Mouse (Mus musculus) mature B cell (primary cell): ENCODE results near the gene Dnah3.

ENCODE experiments used
- in situ Hi-C: fragments of 300-500 bp; cut with MboI; formaldehyde crosslinking; loops from 2 replicates; pipeline ENCODE4 v1.14.3; 2019

Gene Dnah3

GRCm38 (mm10) chr7:120054016-120054415 is 41.1 kb downstream of the Dnah3 start:
- in situ Hi-C loops, result no loop called here

- in situ Hi-C loops, result no loop called here
These were observed 44.6 kb downstream of the Dnah3 start for GRCm38 (mm10) chr7:120050447-120050846.

- in situ Hi-C loops, result no loop called here
These were observed 51.1 kb downstream of the Dnah3 start for GRCm38 (mm10) chr7:120043990-120044389.

GRCm38 (mm10) chr7:120036422-120036821 is 58.7 kb downstream of the Dnah3 start:
- in situ Hi-C loops, result no loop called here

GRCm38 (mm10) chr7:120034996-120035395 is 60.1 kb downstream of the Dnah3 start:
- in situ Hi-C loops, result no loop called here

GRCm38 (mm10) chr7:120034566-120034965 is 60.5 kb downstream of the Dnah3 start:
- in situ Hi-C loops, result no loop called here

GRCm38 (mm10) chr7:120028669-120029068 is 66.4 kb downstream of the Dnah3 start:
- in situ Hi-C loops, result no loop called here

- in situ Hi-C loops, result no loop called here
These were observed 98.0 kb downstream of the Dnah3 start for GRCm38 (mm10) chr7:119997066-119997465.

GRCm38 (mm10) chr7:119985279-119985912 is 109.7 kb downstream of the Dnah3 start:
- in situ Hi-C loops, result no loop called here

GRCm38 (mm10) chr7:119980170-119980569 is 114.9 kb downstream of the Dnah3 start:
- in situ Hi-C loops, result no loop called here

- in situ Hi-C loops, result no loop called here
These were observed 116.5 kb downstream of the Dnah3 start for GRCm38 (mm10) chr7:119978576-119978975.

- in situ Hi-C loops, result no loop called here
These were observed 117.5 kb downstream of the Dnah3 start for GRCm38 (mm10) chr7:119977574-119977973.

GRCm38 (mm10) chr7:119976256-119976655 is 118.8 kb downstream of the Dnah3 start:
- in situ Hi-C loops, result no loop called here

GRCm38 (mm10) chr7:119974214-119974613 is 120.9 kb downstream of the Dnah3 start:
- in situ Hi-C loops, result no loop called here

- in situ Hi-C loops, result no loop called here
These were observed 125.8 kb downstream of the Dnah3 start for GRCm38 (mm10) chr7:119969320-119969719.

- in situ Hi-C loops, result no loop called here
These were observed 129.3 kb downstream of the Dnah3 start for GRCm38 (mm10) chr7:119965651-119966395.

- in situ Hi-C loops, result no loop called here
These were observed 129.9 kb downstream of the Dnah3 start for GRCm38 (mm10) chr7:119965205-119965604.

GRCm38 (mm10) chr7:119961107-119961506 is 134.0 kb downstream of the Dnah3 start:
- in situ Hi-C loops, result no loop called here

- in situ Hi-C loops, result no loop called here
These were observed 134.5 kb downstream of the Dnah3 start for GRCm38 (mm10) chr7:119960546-119960945.

GRCm38 (mm10) chr7:119960006-119960405 is 135.1 kb downstream of the Dnah3 start:
- in situ Hi-C loops, result no loop called here

- in situ Hi-C loops, result no loop called here
These were observed 135.6 kb downstream of the Dnah3 start for GRCm38 (mm10) chr7:119959491-119959890.

GRCm38 (mm10) chr7:119959091-119959490 is 136.0 kb downstream of the Dnah3 start:
- in situ Hi-C loops, result no loop called here

- in situ Hi-C loops, result no loop called here
These were observed 137.7 kb downstream of the Dnah3 start for GRCm38 (mm10) chr7:119957421-119957820.
